Comparison of ENCODE assay signal across 7 mouse cellular contexts in genomic region chr14:101561251-101561701, GRCm38 (mm10). TPM values are rescaled to one million over a fixed set of nuclear protein-coding genes. Genes with fewer than 3 reads are reported as not detected.
DNase-seq lines count a peak whose midpoint lies in the region; ATAC-seq lines count a peak whose summit lies in the region.

No protein-coding gene starts in this region.

- 56% methylated on average over 12 of the region's 12 CpGs for WGBS in neural tube, embryonic 11.5 days
- 53% methylated on average over 12 of the region's 12 CpGs for WGBS in hindbrain, embryonic 12.5 days

- no peaks in the 10 kb centered on the region for H3K9me3 ChIP-seq in neural tube, embryonic 11.5 days (ENCODE audit: control insufficient read depth, low read length)
- H3K9me3 ChIP-seq in hindbrain, embryonic 12.5 days (replicated peaks), result no peaks in the 10 kb centered on the region

- peak; percentile 29 for DNase-seq in neural tube, embryonic 11.5 days (ENCODE audit: low spot score)
- DNase-seq in neural tube, embryonic 10.5 days (ENCODE audit: extremely low spot score, low spot score), result no peak
- DNase-seq in cerebellum, postnatal 25 days, result peak; percentile 70 to 76
- DNase-seq in frontal cortex, adult 2 months (ENCODE audit: extremely low spot score in 1 of 2, low spot score in 1 of 2), result no peak
- no peak for DNase-seq in kidney, postnatal 36 days

- H3K4me1 ChIP-seq in neural tube, embryonic 11.5 days (ENCODE audit: control insufficient read depth, insufficient read depth, low read length), result peaks cover 4% of the 10 kb centered on the region; the same call in 1 of the 2 replicates
- peaks cover 2% of the 10 kb centered on the region; the same call in 1 of the 2 replicates for H3K4me1 ChIP-seq in hindbrain, embryonic 12.5 days

- H3K4me2 ChIP-seq in neural tube, embryonic 11.5 days (ENCODE audit: low read depth), result no peak overlapping the region
- peak overlapping the region; percentile 22; the same call in 1 of the 2 replicates for H3K4me2 ChIP-seq in hindbrain, embryonic 12.5 days (replicated peaks)

- H3K4me3 ChIP-seq in neural tube, embryonic 11.5 days (ENCODE audit: low read depth, low read length), result no peak overlapping the region
- H3K4me3 ChIP-seq in hindbrain, embryonic 12.5 days, result no peak overlapping the region

- H3K27me3 ChIP-seq in neural tube, embryonic 11.5 days (ENCODE audit: control insufficient read depth, insufficient read depth, low read length), result no peaks in the 10 kb centered on the region
- no peaks in the 10 kb centered on the region for H3K27me3 ChIP-seq in hindbrain, embryonic 12.5 days

- H3K27ac ChIP-seq in neural tube, embryonic 11.5 days (ENCODE audit: low read depth, low read length), result 0 out of 2 replicates have a peak overlapping the region, but pooled peaks have one; percentile 14
- H3K27ac ChIP-seq in hindbrain, embryonic 12.5 days, result no peak overlapping the region

- no peaks in the 10 kb centered on the region for H3K36me3 ChIP-seq in neural tube, embryonic 11.5 days (ENCODE audit: control insufficient read depth, insufficient read depth, low read length)
- no peaks in the 10 kb centered on the region for H3K36me3 ChIP-seq in hindbrain, embryonic 12.5 days

- peak; percentile 65; the same call in 1 of the 2 replicates for ATAC-seq in neural tube, embryonic 11.5 days (ENCODE audit: insufficient read depth, low FRiP score, low TSS enrichment)
- ATAC-seq in hindbrain, embryonic 12.5 days (ENCODE audit: low FRiP score), result peak; percentile 92
- ATAC-seq in activated CD4-positive, CD25-positive, alpha-beta regulatory T cell, adult 4 months, result no peak

- H3K9ac ChIP-seq in neural tube, embryonic 11.5 days (ENCODE audit: low read length), result no peak overlapping the region
- no peak overlapping the region for H3K9ac ChIP-seq in hindbrain, embryonic 12.5 days

RNA-seq across cellular contexts. Expression of gene Tbc1d4, which starts 47.7 kb away (rescaled TPM):
- 6.2 and 6.4 TPM in 2 replicates for polyA plus RNA-seq in neural tube, embryonic 11.5 days (2014; fragmentation: Nextera tagmentation; extraction: Ambion mirVana)
- polyA plus RNA-seq in hindbrain, embryonic 12.5 days (2016; fragmentation: Nextera tagmentation; extraction: Ambion mirVana), result 10.7 and 11.2 TPM in 2 replicates
- 100 to 1,000 TPM; 118 to 135 TPM for polyA plus RNA-seq in activated CD4-positive, CD25-positive, alpha-beta regulatory T cell, adult 4 months (2017; shearing (Covaris generic))
- polyA plus RNA-seq in frontal cortex, adult 2 months (2012; rRNA removed), result 8.9 and 10.1 TPM in 2 replicates

Comparison
In these comparisons a context has a peak if more than half of its experiments do, and no peak if none do; other contexts are left out.
1. DNase-seq: peak in neural tube, embryonic 11.5 days (single experiment) and cerebellum, postnatal 25 days (2 of 2); none in neural tube, embryonic 10.5 days (single experiment), frontal cortex, adult 2 months (0 of 2) and kidney, postnatal 36 days (0 of 2).